Mouse (Mus musculus): ENCODE data around the gene Fam241a.

The Fam241a gene

GRCm38 (mm10) chr3:127835594-127835993 lies 60.5 kb downstream of the Fam241a start:
- DNase-seq (ENCODE audit: low spot score in 2 of 2): no peak

GRCm38 (mm10) chr3:127834040-127834439 lies 62.1 kb downstream of the Fam241a start:
- DNase-seq (ENCODE audit: low spot score in 2 of 2): no peak

GRCm38 (mm10) chr3:127831079-127831478 lies 65.0 kb downstream of the Fam241a start:
- no peak for DNase-seq (ENCODE audit: low spot score in 2 of 2)

GRCm38 (mm10) chr3:127830183-127830582 lies 65.9 kb downstream of the Fam241a start:
- DNase-seq (ENCODE audit: low spot score in 2 of 2): no peak

DNA sequence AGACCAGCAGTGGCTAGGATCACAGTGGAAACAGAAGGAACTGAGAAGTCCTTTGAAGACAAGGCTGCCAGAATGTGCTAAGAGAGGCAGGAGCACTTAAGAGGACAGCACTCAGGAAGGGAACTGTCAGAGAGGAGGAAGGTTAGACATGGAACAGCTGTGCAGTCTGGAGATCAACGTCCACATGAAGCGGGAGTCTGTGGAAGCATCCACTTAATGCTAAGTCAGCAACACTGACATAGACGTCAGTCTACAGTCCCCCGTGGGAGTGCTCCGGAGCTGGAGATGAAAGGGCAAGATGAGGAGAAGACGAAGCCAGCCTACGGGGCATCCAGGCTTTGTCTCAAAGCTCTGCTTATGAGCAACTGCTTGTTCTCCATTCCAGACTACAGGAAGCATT lies 69.0 kb downstream of the Fam241a start:
- DNase-seq (ENCODE audit: low spot score in 2 of 2): no peak

DNA sequence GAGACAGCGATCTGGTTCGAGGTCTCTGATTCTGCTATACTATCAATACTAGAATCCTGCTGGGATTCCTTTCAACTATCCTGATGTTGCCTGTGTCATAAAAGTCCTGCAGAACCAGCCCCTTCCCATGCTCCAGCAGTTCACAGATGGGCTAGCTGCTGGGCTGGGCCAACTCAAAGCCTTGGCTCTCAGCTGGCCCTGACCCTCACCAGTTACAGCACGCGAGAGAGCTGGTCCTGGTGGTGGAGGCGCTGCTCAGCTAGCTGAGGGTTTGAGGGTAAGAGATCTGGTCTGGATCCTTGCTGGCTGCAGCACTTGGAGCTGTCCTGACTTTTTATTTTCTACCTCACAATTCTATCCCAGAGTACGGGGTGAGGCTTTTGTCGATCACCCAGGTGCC lies 69.6 kb downstream of the Fam241a start:
- DNase-seq (ENCODE audit: low spot score in 2 of 2): no peak

- no peak for DNase-seq (ENCODE audit: low spot score in 2 of 2)
These were observed 71.9 kb downstream of the Fam241a start for GRCm38 (mm10) chr3:127823886-127824863.

- DNase-seq (ENCODE audit: low spot score in 2 of 2): no peak
These were observed 74.9 kb downstream of the Fam241a start for GRCm38 (mm10) chr3:127821209-127821608.

DNA sequence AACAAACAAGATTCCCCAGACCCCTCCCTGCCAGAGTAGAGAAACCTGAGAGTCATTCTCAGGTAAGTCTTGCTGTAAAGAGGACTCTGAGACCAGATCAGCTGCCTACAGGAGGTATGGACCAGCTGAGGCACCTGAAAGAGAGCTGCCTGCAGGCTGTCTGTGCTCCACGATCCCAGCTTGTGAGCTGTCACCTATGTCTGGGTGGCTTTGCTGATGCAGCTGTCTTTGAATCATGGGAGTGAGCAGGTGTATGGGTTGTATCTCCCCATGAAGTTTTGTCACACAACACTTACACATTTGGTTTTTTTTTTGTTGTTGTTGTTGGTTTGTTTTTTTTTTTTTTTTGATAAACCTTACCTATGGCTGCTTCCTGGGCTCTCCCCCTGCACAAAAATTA lies 75.7 kb downstream of the Fam241a start:
- DNase-seq (ENCODE audit: low spot score in 2 of 2): no peak

Measured in frontal cortex, postnatal 25 days (tissue).